ENCODE assay signal across 8 mouse cellular contexts in the genomic region with DNA sequence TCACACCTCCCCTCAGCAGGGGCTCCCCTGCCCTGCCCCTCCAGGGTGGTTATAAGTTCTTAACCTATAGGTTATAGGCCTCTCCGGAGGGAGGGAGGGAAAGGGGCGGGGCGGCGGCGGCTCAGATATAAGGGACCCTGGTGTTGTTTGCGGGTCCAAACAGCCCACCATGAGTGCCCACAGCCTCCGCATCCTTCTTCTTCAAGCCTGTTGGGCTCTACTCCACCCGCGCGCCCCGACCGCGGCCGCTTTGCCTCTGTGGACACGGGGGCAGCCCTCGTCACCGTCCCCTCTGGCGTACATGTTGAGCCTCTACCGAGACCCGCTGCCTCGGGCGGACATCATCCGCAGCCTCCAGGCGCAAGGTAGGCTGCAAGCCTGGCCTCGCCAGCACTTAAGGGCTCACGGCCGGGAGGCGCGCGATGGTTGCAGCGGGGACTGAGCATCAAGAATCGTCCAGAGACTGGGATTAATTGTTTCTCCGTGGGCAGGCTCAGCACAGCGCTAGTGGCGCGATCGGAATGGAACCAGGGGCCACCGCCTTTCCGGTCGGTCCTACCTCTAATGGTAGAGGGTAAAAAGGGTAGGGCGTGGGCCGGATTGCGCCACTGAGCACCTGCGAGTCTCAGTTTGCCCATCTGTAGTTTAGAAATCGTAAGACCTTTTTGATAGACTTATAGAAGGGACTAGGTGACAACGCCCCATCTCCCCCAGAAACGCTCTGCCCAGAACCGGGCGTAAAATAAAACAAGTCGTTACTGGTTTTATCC. TPM values are rescaled to one million over a fixed set of nuclear protein-coding genes. Genes with fewer than 3 reads are reported as not detected.
A peak's percentile ranks its signal among the peaks of the same experiment; 100 is the strongest.
DNase-seq lines count a peak whose midpoint lies in the region; ATAC-seq and TF ChIP-seq lines count a peak whose summit lies in the region.

No protein-coding gene starts in this region.

- intact Hi-C loops in left cerebral cortex, adult 2 months (cut with DNase I) = no loop called here

- ATAC-seq in embryonic facial prominence, embryonic 14.5 days (ENCODE audit: low read depth) = 0 out of 2 replicates have a peak, but pooled peaks have one; percentile 20
- no peak for ATAC-seq in midbrain, embryonic 12.5 days (ENCODE audit: low FRiP score, low read depth)

- no peaks in the 10 kb centered on the region for H3K9me3 ChIP-seq in embryonic facial prominence, embryonic 14.5 days (ENCODE audit: control insufficient read depth, low read length)
- no peaks in the 10 kb centered on the region for H3K9me3 ChIP-seq in midbrain, embryonic 12.5 days

- peak overlapping the region; percentile 86 for H3K4me2 ChIP-seq in embryonic facial prominence, embryonic 14.5 days (ENCODE audit: low read depth, low read length)
- H3K4me2 ChIP-seq in midbrain, embryonic 12.5 days (replicated peaks) = peak overlapping the region; percentile 72

- peaks cover 57% of the 10 kb centered on the region for H3K27me3 ChIP-seq in embryonic facial prominence, embryonic 14.5 days (replicated peaks; ENCODE audit: control insufficient read depth, insufficient read depth, low read length)
- peaks cover 57% of the 10 kb centered on the region for H3K27me3 ChIP-seq in midbrain, embryonic 12.5 days

- peak overlapping the region; percentile 38 for H3K4me3 ChIP-seq in left cerebral cortex, adult 2 months
- H3K4me3 ChIP-seq in embryonic facial prominence, embryonic 14.5 days (ENCODE audit: low read depth, low read length) = peak overlapping the region; percentile 46
- peak overlapping the region; percentile 43 for H3K4me3 ChIP-seq in midbrain, embryonic 12.5 days

- peak overlapping the region; percentile 51 for H3K9ac ChIP-seq in embryonic facial prominence, embryonic 14.5 days (ENCODE audit: low read depth, low read length)
- peak overlapping the region; percentile 51 for H3K9ac ChIP-seq in midbrain, embryonic 12.5 days (replicated peaks)

- TF ChIP-seq CTCF in left cerebral cortex, adult 2 months (IDR thresholded peaks at IDR 0.05) = no peak

- DNase-seq in left cerebral cortex, adult 2 months (ENCODE audit: extremely low spot score in 1 of 2, low spot score in 2 of 2) = no peak
- no peak for DNase-seq in left cerebral cortex, adult 11 months (ENCODE audit: low spot score)
- DNase-seq in embryonic facial prominence, embryonic 14.5 days (ENCODE audit: low spot score) = no peak
- peak; percentile 27 for DNase-seq in induced T-regulatory cell, adult 2 months (ENCODE audit: low read depth)
- no peak for DNase-seq in thymus, postnatal 14 days
- no peak for DNase-seq in spleen, postnatal 10 days (ENCODE audit: low spot score in 2 of 2)
- no peak for DNase-seq in right cerebral cortex, postnatal 14 days

- no peak overlapping the region for H3K27ac ChIP-seq in left cerebral cortex, adult 2 months
- no peak overlapping the region for H3K27ac ChIP-seq in embryonic facial prominence, embryonic 14.5 days (replicated peaks; ENCODE audit: low read depth, low read length)
- no peak overlapping the region for H3K27ac ChIP-seq in midbrain, embryonic 12.5 days (replicated peaks)

- no peaks in the 10 kb centered on the region for H3K36me3 ChIP-seq in embryonic facial prominence, embryonic 14.5 days (ENCODE audit: control insufficient read depth, insufficient read depth, low read length)
- no peaks in the 10 kb centered on the region for H3K36me3 ChIP-seq in midbrain, embryonic 12.5 days

- 2% methylated on average over 48 of the region's 50 CpGs for WGBS in embryonic facial prominence, embryonic 14.5 days
- WGBS in midbrain, embryonic 12.5 days = 2% methylated on average over 50 of the region's 50 CpGs

- H3K4me1 ChIP-seq in embryonic facial prominence, embryonic 14.5 days (ENCODE audit: control insufficient read depth, insufficient read depth, low read length) = peaks cover 10% of the 10 kb centered on the region
- peaks cover 9% of the 10 kb centered on the region; the same call in 1 of the 2 replicates for H3K4me1 ChIP-seq in midbrain, embryonic 12.5 days

RNA-seq across cellular contexts. Expression of a gene that starts 0.5 kb away (rescaled TPM):
- total RNA-seq in left cerebral cortex, adult 2 months (2021) = not detected
- 0.10 and 0.13 TPM in 2 replicates for polyA plus RNA-seq in embryonic facial prominence, embryonic 14.5 days (2014; fragmentation: Nextera tagmentation; extraction: Ambion mirVana)
- polyA plus RNA-seq in midbrain, embryonic 12.5 days (2016; fragmentation: Nextera tagmentation; extraction: Ambion mirVana) = not detected in 2 replicates

RNA-seq across cellular contexts. Expression of a gene that starts 34.1 kb away (rescaled TPM):
- 10 to 100 TPM; 45.2 to 47.5 TPM for total RNA-seq in left cerebral cortex, adult 2 months (2021)
- polyA plus RNA-seq in embryonic facial prominence, embryonic 14.5 days (2014; fragmentation: Nextera tagmentation; extraction: Ambion mirVana) = 43.3 and 46.9 TPM in 2 replicates
- 78.9 and 79.2 TPM in 2 replicates for polyA plus RNA-seq in midbrain, embryonic 12.5 days (2016; fragmentation: Nextera tagmentation; extraction: Ambion mirVana)

RNA-seq across cellular contexts. Expression of a gene that starts 35.0 kb away (rescaled TPM):
- 1 to 10 TPM; 8.1 to 8.3 TPM for total RNA-seq in left cerebral cortex, adult 2 months (2021)
- polyA plus RNA-seq in embryonic facial prominence, embryonic 14.5 days (2014; fragmentation: Nextera tagmentation; extraction: Ambion mirVana) = 20.7 and 21.1 TPM in 2 replicates
- 24.7 and 25.3 TPM in 2 replicates for polyA plus RNA-seq in midbrain, embryonic 12.5 days (2016; fragmentation: Nextera tagmentation; extraction: Ambion mirVana)

RNA-seq across cellular contexts. Expression of a gene that starts 57.3 kb away (rescaled TPM):
- total RNA-seq in left cerebral cortex, adult 2 months (2021) = 10 to 100 TPM; 17.6 to 18.2 TPM
- 9.7 TPM in 2 replicates for polyA plus RNA-seq in embryonic facial prominence, embryonic 14.5 days (2014; fragmentation: Nextera tagmentation; extraction: Ambion mirVana)
- polyA plus RNA-seq in midbrain, embryonic 12.5 days (2016; fragmentation: Nextera tagmentation; extraction: Ambion mirVana) = 13.7 and 14.3 TPM in 2 replicates
